Mouse (Mus musculus): Measurements from ENCODE around the gene Tamm41. TPM values are rescaled to one million over a fixed set of nuclear protein-coding genes. Genes with fewer than 3 reads are reported as not detected.
A peak's percentile ranks its signal among the peaks of the same experiment; 100 is the strongest.

Gene Tamm41
- polyA plus RNA-seq, 1 experiment from 2014 or later: 58.2 TPM

- Histone ChIP-seq H3K9ac (replicated peaks; ENCODE audit: low read depth, low read length) (no peak overlapping the region), H3K27me3 (replicated peaks; ENCODE audit: control insufficient read depth, insufficient read depth, low read length) (peaks cover 7% of the 10 kb centered on the region; the same call in 1 of the 2 replicates), H3K27ac (ENCODE audit: low read length) (no peak overlapping the region), H3K4me1 (replicated peaks; ENCODE audit: control insufficient read depth, insufficient read depth, low read length) (peaks cover 19% of the 10 kb centered on the region), H3K4me3 (replicated peaks; ENCODE audit: low read length) (no peak overlapping the region), H3K4me2 (ENCODE audit: low read length) (no peak overlapping the region; the same call in 1 of the 2 replicates), H3K36me3 (ENCODE audit: control insufficient read depth, insufficient read depth) (no peaks in the 10 kb centered on the region), H3K9me3 (ENCODE audit: control insufficient read depth, low read length) (0 out of 2 replicates have a peak, but pooled peaks cover 2% of the 10 kb centered on the region)
- WGBS: 23% methylated on average over 6 of the region's 6 CpGs
- ATAC-seq: no peak
Observed at GRCm38 (mm10) chr6:114970386-114970785, 67.3 kb downstream of the Tamm41 start.

GRCm38 (mm10) chr6:114969213-114970120 is 68.2 kb downstream of the Tamm41 start, which contains the start of gene Vgll4:
TSS of gene Vgll4 (minus strand) at chr6:114969994.
- Histone ChIP-seq H3K9me3 (ENCODE audit: control insufficient read depth, low read length) (0 out of 2 replicates have a peak, but pooled peaks cover 2% of the 10 kb centered on the region), H3K4me2 (ENCODE audit: low read length) (peak within 1 kb of the TSS; percentile 98), H3K9ac (replicated peaks; ENCODE audit: low read depth, low read length) (peak within 1 kb of the TSS; percentile 83), H3K27ac (ENCODE audit: low read length) (peak within 1 kb of the TSS; percentile 30; the same call in 1 of the 2 replicates), H3K4me1 (replicated peaks; ENCODE audit: control insufficient read depth, insufficient read depth, low read length) (peaks cover 24% of the 10 kb centered on the region), H3K4me3 (replicated peaks; ENCODE audit: low read length) (peak within 1 kb of the TSS; percentile 70), H3K36me3 (ENCODE audit: control insufficient read depth, insufficient read depth) (no peaks in the 10 kb centered on the region), H3K27me3 (replicated peaks; ENCODE audit: control insufficient read depth, insufficient read depth, low read length) (peaks cover 7% of the 10 kb centered on the region; the same call in 1 of the 2 replicates)
- peak; percentile 63 for ATAC-seq
- WGBS: under 1% methylated on average over 79 of the region's 79 CpGs

- under 1% methylated on average over 82 of the region's 82 CpGs for WGBS
Observed at GRCm38 (mm10) chr6:114968361-114969212, 69.1 kb downstream of the Tamm41 start.

GRCm38 (mm10) chr6:114967623-114968022 is 70.1 kb downstream of the Tamm41 start:
- no peak for ATAC-seq
- no peaks in the 10 kb centered on the region for H3K36me3 ChIP-seq (ENCODE audit: control insufficient read depth, insufficient read depth)
- WGBS: 30% methylated on average over 12 of the region's 12 CpGs

More at GRCm38 (mm10) chr6:114968361-114969212, 69.1 kb downstream of the Tamm41 start:
- Histone ChIP-seq H3K9me3 (ENCODE audit: control insufficient read depth, low read length) (0 out of 2 replicates have a peak, but pooled peaks cover 2% of the 10 kb centered on the region), H3K4me1 (replicated peaks; ENCODE audit: control insufficient read depth, insufficient read depth, low read length) (peaks cover 24% of the 10 kb centered on the region), H3K36me3 (ENCODE audit: control insufficient read depth, insufficient read depth) (no peaks in the 10 kb centered on the region), H3K27ac (ENCODE audit: low read length) (peak overlapping the region; percentile 31; the same call in 1 of the 2 replicates), H3K9ac (replicated peaks; ENCODE audit: low read depth, low read length) (peak overlapping the region; percentile 83), H3K4me3 (replicated peaks; ENCODE audit: low read length) (peak overlapping the region; percentile 70), H3K27me3 (replicated peaks; ENCODE audit: control insufficient read depth, insufficient read depth, low read length) (peaks cover 7% of the 10 kb centered on the region; the same call in 1 of the 2 replicates), H3K4me2 (ENCODE audit: low read length) (peak overlapping the region; percentile 98)
- ATAC-seq: peak; percentile 80

GRCm38 (mm10) chr6:114966396-114967154 is 71.1 kb downstream of the Tamm41 start:
- Histone ChIP-seq H3K4me3 (replicated peaks; ENCODE audit: low read length) (no peak overlapping the region), H3K36me3 (ENCODE audit: control insufficient read depth, insufficient read depth) (no peaks in the 10 kb centered on the region), H3K27me3 (replicated peaks; ENCODE audit: control insufficient read depth, insufficient read depth, low read length) (peaks cover 7% of the 10 kb centered on the region; the same call in 1 of the 2 replicates), H3K4me1 (replicated peaks; ENCODE audit: control insufficient read depth, insufficient read depth, low read length) (peaks cover 24% of the 10 kb centered on the region), H3K9me3 (ENCODE audit: control insufficient read depth, low read length) (0 out of 2 replicates have a peak, but pooled peaks cover 2% of the 10 kb centered on the region), H3K9ac (replicated peaks; ENCODE audit: low read depth, low read length) (no peak overlapping the region), H3K4me2 (ENCODE audit: low read length) (no peak overlapping the region), H3K27ac (ENCODE audit: low read length) (no peak overlapping the region)
- WGBS: 32% methylated on average over 2 of the region's 2 CpGs
- ATAC-seq: no peak

More at GRCm38 (mm10) chr6:114967623-114968022, 70.1 kb downstream of the Tamm41 start:
- Histone ChIP-seq H3K27me3 (replicated peaks; ENCODE audit: control insufficient read depth, insufficient read depth, low read length) (peaks cover 7% of the 10 kb centered on the region; the same call in 1 of the 2 replicates), H3K4me3 (replicated peaks; ENCODE audit: low read length) (peak overlapping the region; percentile 70), H3K4me2 (ENCODE audit: low read length) (peak overlapping the region; percentile 98), H3K9ac (replicated peaks; ENCODE audit: low read depth, low read length) (no peak overlapping the region), H3K27ac (ENCODE audit: low read length) (no peak overlapping the region), H3K4me1 (replicated peaks; ENCODE audit: control insufficient read depth, insufficient read depth, low read length) (peaks cover 24% of the 10 kb centered on the region), H3K9me3 (ENCODE audit: control insufficient read depth, low read length) (0 out of 2 replicates have a peak, but pooled peaks cover 2% of the 10 kb centered on the region)

GRCm38 (mm10) chr6:114965802-114966201 is 71.9 kb downstream of the Tamm41 start:
- Histone ChIP-seq H3K4me2 (ENCODE audit: low read length) (no peak overlapping the region), H3K27me3 (replicated peaks; ENCODE audit: control insufficient read depth, insufficient read depth, low read length) (peaks cover 7% of the 10 kb centered on the region; the same call in 1 of the 2 replicates), H3K27ac (ENCODE audit: low read length) (no peak overlapping the region), H3K36me3 (ENCODE audit: control insufficient read depth, insufficient read depth) (no peaks in the 10 kb centered on the region), H3K4me1 (replicated peaks; ENCODE audit: control insufficient read depth, insufficient read depth, low read length) (peaks cover 24% of the 10 kb centered on the region), H3K4me3 (replicated peaks; ENCODE audit: low read length) (no peak overlapping the region), H3K9me3 (ENCODE audit: control insufficient read depth, low read length) (no peaks in the 10 kb centered on the region), H3K9ac (replicated peaks; ENCODE audit: low read depth, low read length) (no peak overlapping the region)
- no peak for ATAC-seq
- 91% methylated on average over 3 of the region's 3 CpGs for WGBS

GRCm38 (mm10) chr6:114965396-114965795 is 72.3 kb downstream of the Tamm41 start:
- ATAC-seq: no peak
- 68% methylated on average over 8 of the region's 8 CpGs for WGBS
- Histone ChIP-seq H3K4me2 (ENCODE audit: low read length) (no peak overlapping the region), H3K36me3 (ENCODE audit: control insufficient read depth, insufficient read depth) (no peaks in the 10 kb centered on the region), H3K9me3 (ENCODE audit: control insufficient read depth, low read length) (no peaks in the 10 kb centered on the region), H3K9ac (replicated peaks; ENCODE audit: low read depth, low read length) (no peak overlapping the region), H3K4me1 (replicated peaks; ENCODE audit: control insufficient read depth, insufficient read depth, low read length) (peaks cover 24% of the 10 kb centered on the region), H3K4me3 (replicated peaks; ENCODE audit: low read length) (no peak overlapping the region), H3K27ac (ENCODE audit: low read length) (no peak overlapping the region), H3K27me3 (replicated peaks; ENCODE audit: control insufficient read depth, insufficient read depth, low read length) (peaks cover 7% of the 10 kb centered on the region; the same call in 1 of the 2 replicates)

- Histone ChIP-seq H3K27ac (ENCODE audit: low read length) (no peak overlapping the region), H3K4me3 (replicated peaks; ENCODE audit: low read length) (no peak overlapping the region), H3K27me3 (replicated peaks; ENCODE audit: control insufficient read depth, insufficient read depth, low read length) (peaks cover 7% of the 10 kb centered on the region; the same call in 1 of the 2 replicates), H3K4me1 (replicated peaks; ENCODE audit: control insufficient read depth, insufficient read depth, low read length) (peaks cover 16% of the 10 kb centered on the region), H3K9me3 (ENCODE audit: control insufficient read depth, low read length) (no peaks in the 10 kb centered on the region), H3K36me3 (ENCODE audit: control insufficient read depth, insufficient read depth) (no peaks in the 10 kb centered on the region), H3K4me2 (ENCODE audit: low read length) (no peak overlapping the region), H3K9ac (replicated peaks; ENCODE audit: low read depth, low read length) (no peak overlapping the region)
- ATAC-seq: no peak
- WGBS: 89% methylated on average over 2 of the region's 2 CpGs
Observed at GRCm38 (mm10) chr6:114964235-114964634, 73.4 kb downstream of the Tamm41 start.
